ENCODE assay signal across 9 mouse cellular contexts in genomic region chr5:144898448-144899052, GRCm38 (mm10).
A peak's percentile ranks its signal among the peaks of the same experiment; 100 is the strongest.
DNase-seq lines count a peak whose midpoint lies in the region; ATAC-seq and TF ChIP-seq lines count a peak whose summit lies in the region.
"Had no signal": no experiment of that assay in that cellular context is flagged by ENCODE, and none has a peak within 500 bp of the region (broad histone marks: within the 10 kb centered on the region; RNA-seq: fewer than 3 reads in every experiment).

No protein-coding gene starts in this region.

- CTCF ChIA-PET in Patski (lab: Charles Lee) = interaction anchor here (1.4 to 1.6 kb wide), 5 partner anchors 9 to 82 kb away, joined by 3 to 7 read pairs (median 4); no protein-coding TSS in a partner anchor

- in situ Hi-C loops in Patski (cut with MboI; ENCODE audit: low pct_unique_long_range_greater_than_20kb) = no loop called here

- TF ChIP-seq CTCF in Patski (IDR thresholded peaks at IDR 0.05) = no peak
- 0 out of 2 replicates have a peak, but pooled peaks have one; percentile 9 for TF ChIP-seq CTCF in heart, adult 2 months (IDR thresholded peaks at IDR 0.05)
- TF ChIP-seq CTCF in liver, postnatal 0 days (IDR thresholded peaks at IDR 0.05; ENCODE audit: low read depth) = no peak

- peak; percentile 29; the same call in 1 of the 2 replicates for ATAC-seq in liver, embryonic 11.5 days (replicated peaks; ENCODE audit: low FRiP score)
- peak; percentile 89 for ATAC-seq in Patski
- ATAC-seq in liver, postnatal 0 days = peak; percentile 51
- no peak for ATAC-seq in monocyte, adult 5-6 weeks (replicated peaks; ENCODE audit: insufficient number of reproducible peaks, low FRiP score, low TSS enrichment, poor library complexity, severe bottlenecking)
- ATAC-seq: inflammation-experienced regulatory T-cells, adult 6 months had no signal

- no peak for DNase-seq in liver, embryonic 11.5 days (ENCODE audit: low spot score)
- DNase-seq in liver (no peak), Patski (ENCODE audit: low read depth, low spot score) (peak; percentile 98)
- peak; percentile 51 to 71 for DNase-seq in heart, adult 2 months
- DNase-seq in liver, postnatal 0 days = no peak
- DNase-seq in left cerebral cortex, postnatal 25 days (ENCODE audit: low spot score in 2 of 2) = no peak
- DNase-seq: spleen, adult 18-20 months had no signal

- H3K27ac ChIP-seq in liver, embryonic 11.5 days (ENCODE audit: low read depth, low read length) = no peak overlapping the region
- H3K27ac ChIP-seq in heart, adult 2 months = no peak overlapping the region; the same call in 1 of the 2 replicates
- H3K27ac ChIP-seq in liver, postnatal 0 days (ENCODE audit: low read depth) = no peak overlapping the region

- H3K4me1 ChIP-seq in liver, embryonic 11.5 days (replicated peaks; ENCODE audit: control insufficient read depth, insufficient read depth, low read length) = peaks cover 9% of the 10 kb centered on the region; the same call in 1 of the 2 replicates
- H3K4me1 ChIP-seq in heart, adult 2 months (ENCODE audit: control insufficient read depth, insufficient read depth, low read length) = 0 out of 2 replicates have a peak, but pooled peaks cover 1% of the 10 kb centered on the region
- H3K4me1 ChIP-seq in liver, postnatal 0 days (ENCODE audit: insufficient read depth) = no peaks in the 10 kb centered on the region

- H3K4me2 ChIP-seq in liver, embryonic 11.5 days = no peak overlapping the region
- no peak overlapping the region for H3K4me2 ChIP-seq in liver, postnatal 0 days (ENCODE audit: low read depth, low read length)

- 38% methylated on average over 7 of the region's 7 CpGs for WGBS in liver, embryonic 11.5 days
- WGBS in heart, adult 2 months = 21% methylated on average over 7 of the region's 7 CpGs
- 52% methylated on average over 7 of the region's 7 CpGs for WGBS in liver, postnatal 0 days (ENCODE audit: insufficient replicate concordance)

- H3K9me3 ChIP-seq in liver, embryonic 11.5 days (ENCODE audit: control insufficient read depth, low read length) = no peaks in the 10 kb centered on the region
- H3K9me3 ChIP-seq in liver, postnatal 0 days (ENCODE audit: low read length) = no peaks in the 10 kb centered on the region

- TF ChIP-seq POLR2A in heart, adult 2 months (IDR thresholded peaks at IDR 0.05; ENCODE audit: insufficient read depth, low read depth, low read length) = no peak

- no peak overlapping the region for H3K9ac ChIP-seq in liver, embryonic 11.5 days (ENCODE audit: low read depth, low read length)
- no peak overlapping the region for H3K9ac ChIP-seq in heart, adult 2 months (ENCODE audit: low read depth, low read length)
- H3K9ac ChIP-seq in liver, postnatal 0 days (replicated peaks) = no peak overlapping the region

- intact Hi-C loops in heart, adult 2 months (cut with DNase I) = no loop called here
- intact Hi-C loops in left cerebral cortex, postnatal 25 days (cut with DNase I) = no loop called here

- H3K4me3 ChIP-seq in liver, embryonic 11.5 days (ENCODE audit: low read depth, low read length) = no peak overlapping the region
- H3K4me3 ChIP-seq in heart, adult 2 months = no peak overlapping the region
- no peak overlapping the region for H3K4me3 ChIP-seq in liver, postnatal 0 days (ENCODE audit: low read depth, low read length)

- POLR2A ChIA-PET in Patski (lab: Charles Lee) = interaction anchor here (1.7 to 2.5 kb wide), 2 partner anchors 8 to 11 kb away, joined by 3 to 9 read pairs; no protein-coding TSS in a partner anchor

- 0 out of 2 replicates have a peak, but pooled peaks have one; percentile 22 for TF ChIP-seq EP300 in heart, adult 2 months (IDR thresholded peaks at IDR 0.05; ENCODE audit: insufficient read depth, low read depth, low read length)
- no peak for TF ChIP-seq EP300 in liver, postnatal 0 days (IDR thresholded peaks at IDR 0.05; ENCODE audit: low read depth)

- no peaks in the 10 kb centered on the region for H3K79me2 ChIP-seq in heart, adult 2 months (replicated peaks; ENCODE audit: control insufficient read depth, insufficient read depth, low read length)

- peaks cover 5% of the 10 kb centered on the region; the same call in 1 of the 2 replicates for H3K36me3 ChIP-seq in liver, embryonic 11.5 days (ENCODE audit: control insufficient read depth, insufficient read depth, low read length)
- H3K36me3 ChIP-seq in heart, adult 2 months (ENCODE audit: control insufficient read depth, insufficient read depth, low read length) = no peaks in the 10 kb centered on the region; the same call in 1 of the 2 replicates
- H3K36me3 ChIP-seq in liver, postnatal 0 days (replicated peaks; ENCODE audit: insufficient read depth, low read length) = peaks cover 23% of the 10 kb centered on the region

- H3K27me3 ChIP-seq in liver, embryonic 11.5 days (replicated peaks; ENCODE audit: control insufficient read depth, insufficient read depth, low read length) = no peaks in the 10 kb centered on the region
- no peaks in the 10 kb centered on the region for H3K27me3 ChIP-seq in Patski
- no peaks in the 10 kb centered on the region for H3K27me3 ChIP-seq in heart, adult 2 months (ENCODE audit: control insufficient read depth, insufficient read depth, low read length)
- no peaks in the 10 kb centered on the region for H3K27me3 ChIP-seq in liver, postnatal 0 days (ENCODE audit: insufficient read depth, low read length)

Comparison
In these comparisons a context has a peak if more than half of its experiments do, and no peak if none do; other contexts are left out.
1. DNase-seq: peak in Patski (single experiment) and heart, adult 2 months (2 of 2); none in liver, embryonic 11.5 days (single experiment), liver (single experiment), liver, postnatal 0 days (single experiment) and left cerebral cortex, postnatal 25 days (0 of 2).